Mouse (Mus musculus): ENCODE measurements around the gene Svs1. TPM values are rescaled to one million over a fixed set of nuclear protein-coding genes. Genes with fewer than 3 reads are reported as not detected.

Gene Svs1
- total and polyA plus RNA-seq, 2 experiments from 2014 or later: not detected

DNA sequence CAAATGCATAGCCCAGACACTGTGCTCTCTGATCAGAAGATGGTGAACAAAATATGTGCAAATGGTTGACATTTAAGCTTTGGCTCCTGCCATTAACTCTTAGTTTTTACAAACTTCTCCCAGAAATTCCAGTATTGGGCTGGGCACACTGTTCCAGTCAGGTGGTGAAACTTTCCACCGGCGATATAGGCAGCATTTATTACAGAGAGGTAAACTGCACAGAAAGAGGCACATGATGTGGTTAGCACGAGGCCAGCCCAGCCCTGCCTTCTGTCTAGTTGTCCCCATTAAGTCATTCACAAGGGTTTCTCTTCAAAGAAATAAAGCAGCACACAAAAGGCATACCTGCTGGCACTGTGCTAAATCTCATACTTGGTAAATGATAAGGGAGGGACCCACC is 42.0 kb downstream of the Svs1 start:
- Histone ChIP-seq H3K27ac (ENCODE audit: low read depth) (no peak overlapping the region), H3K36me3 (replicated peaks; ENCODE audit: control insufficient read depth, insufficient read depth, low read length) (no peaks in the 10 kb centered on the region), H3K4me2 (ENCODE audit: low read depth, low read length) (no peak overlapping the region), H3K9me3 (replicated peaks; ENCODE audit: control insufficient read depth, low read length) (no peaks in the 10 kb centered on the region), H3K9ac (replicated peaks; ENCODE audit: low read depth, low read length) (no peak overlapping the region), H3K4me1 (ENCODE audit: control insufficient read depth, insufficient read depth) (no peaks in the 10 kb centered on the region), H3K4me3 (ENCODE audit: low read depth, low read length) (no peak overlapping the region), H3K27me3 (ENCODE audit: control insufficient read depth, insufficient read depth, low read length) (no peaks in the 10 kb centered on the region)
- no peak for DNase-seq (ENCODE audit: low spot score)
- ATAC-seq (ENCODE audit: insufficient read depth, low read depth): no peak
- TF ChIP-seq EP300 (IDR thresholded peaks at IDR 0.05; ENCODE audit: low read depth) (no peak), CTCF (IDR thresholded peaks at IDR 0.05; ENCODE audit: low read depth) (no peak)
- 79% methylated on average over 3 of the region's 3 CpGs for WGBS

DNA sequence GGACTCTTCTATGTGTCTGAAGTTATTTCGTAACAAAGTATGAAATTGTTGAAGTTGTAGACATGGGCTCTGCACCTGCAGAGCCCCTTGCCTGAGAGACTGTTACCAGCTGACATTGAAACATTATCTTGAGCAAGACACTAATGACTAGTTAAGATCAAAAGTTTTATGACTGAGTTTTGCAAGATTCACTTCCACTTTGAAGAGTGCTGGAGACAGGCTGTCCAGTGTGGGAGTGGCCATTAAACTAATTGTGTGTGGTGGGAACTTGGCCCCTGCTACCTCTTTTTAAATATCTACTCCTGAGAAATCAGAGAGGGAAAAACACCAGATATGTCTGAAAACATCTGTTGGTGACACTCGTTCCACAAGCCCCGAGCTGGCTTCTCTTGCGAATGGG is 44.6 kb downstream of the Svs1 start:
- Histone ChIP-seq H3K4me3 (ENCODE audit: low read depth, low read length) (no peak overlapping the region), H3K9me3 (replicated peaks; ENCODE audit: control insufficient read depth, low read length) (no peaks in the 10 kb centered on the region), H3K4me1 (ENCODE audit: control insufficient read depth, insufficient read depth) (no peaks in the 10 kb centered on the region), H3K4me2 (ENCODE audit: low read depth, low read length) (no peak overlapping the region), H3K9ac (replicated peaks; ENCODE audit: low read depth, low read length) (no peak overlapping the region), H3K27me3 (ENCODE audit: control insufficient read depth, insufficient read depth, low read length) (no peaks in the 10 kb centered on the region), H3K36me3 (replicated peaks; ENCODE audit: control insufficient read depth, insufficient read depth, low read length) (no peaks in the 10 kb centered on the region), H3K27ac (ENCODE audit: low read depth) (no peak overlapping the region)
- 72% methylated on average over 4 of the region's 4 CpGs for WGBS
- no peak for ATAC-seq (ENCODE audit: insufficient read depth, low read depth)
- DNase-seq (ENCODE audit: low spot score): no peak
- TF ChIP-seq CTCF (IDR thresholded peaks at IDR 0.05; ENCODE audit: low read depth) (no peak), EP300 (IDR thresholded peaks at IDR 0.05; ENCODE audit: low read depth) (no peak)

DNA sequence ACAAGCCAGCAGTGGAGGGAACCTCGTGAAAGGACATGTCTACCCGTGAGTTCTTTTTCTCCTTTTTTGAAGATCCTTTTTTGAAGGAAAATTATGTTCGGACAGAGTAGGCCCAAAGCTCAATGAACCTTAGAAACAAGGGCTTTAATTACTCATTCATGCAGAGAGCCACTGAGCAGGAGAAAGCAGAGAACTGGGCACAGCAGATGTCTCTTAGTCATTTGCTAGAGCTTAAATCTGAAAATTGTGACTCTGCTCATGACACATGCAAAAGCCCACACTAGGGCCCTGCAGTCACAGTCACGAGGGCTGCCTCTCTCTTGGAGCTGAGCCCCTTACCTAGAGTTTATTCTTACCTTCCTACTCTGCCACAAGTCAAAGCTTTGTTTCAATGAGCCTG is 46.1 kb downstream of the Svs1 start:
- WGBS: 76% methylated on average over 4 of the region's 4 CpGs
- no peaks in the 10 kb centered on the region for H3K4me1 ChIP-seq (ENCODE audit: control insufficient read depth, insufficient read depth)
- no peaks in the 10 kb centered on the region for H3K36me3 ChIP-seq (replicated peaks; ENCODE audit: control insufficient read depth, insufficient read depth, low read length)
- no peak overlapping the region for H3K9ac ChIP-seq (replicated peaks; ENCODE audit: low read depth, low read length)
- H3K4me3 ChIP-seq (ENCODE audit: low read depth, low read length): no peak overlapping the region
- DNase-seq (ENCODE audit: low spot score) (no peak), ATAC-seq (ENCODE audit: insufficient read depth, low read depth) (no peak)
- H3K4me2 ChIP-seq (ENCODE audit: low read depth, low read length): no peak overlapping the region
- TF ChIP-seq EP300 (IDR thresholded peaks at IDR 0.05; ENCODE audit: low read depth) (no peak), CTCF (IDR thresholded peaks at IDR 0.05; ENCODE audit: low read depth) (no peak)
- no peaks in the 10 kb centered on the region for H3K9me3 ChIP-seq (replicated peaks; ENCODE audit: control insufficient read depth, low read length)
- H3K27me3 ChIP-seq (ENCODE audit: control insufficient read depth, insufficient read depth, low read length): 0 out of 2 replicates have a peak, but pooled peaks cover 5% of the 10 kb centered on the region
- no peak overlapping the region for H3K27ac ChIP-seq (ENCODE audit: low read depth)

DNA sequence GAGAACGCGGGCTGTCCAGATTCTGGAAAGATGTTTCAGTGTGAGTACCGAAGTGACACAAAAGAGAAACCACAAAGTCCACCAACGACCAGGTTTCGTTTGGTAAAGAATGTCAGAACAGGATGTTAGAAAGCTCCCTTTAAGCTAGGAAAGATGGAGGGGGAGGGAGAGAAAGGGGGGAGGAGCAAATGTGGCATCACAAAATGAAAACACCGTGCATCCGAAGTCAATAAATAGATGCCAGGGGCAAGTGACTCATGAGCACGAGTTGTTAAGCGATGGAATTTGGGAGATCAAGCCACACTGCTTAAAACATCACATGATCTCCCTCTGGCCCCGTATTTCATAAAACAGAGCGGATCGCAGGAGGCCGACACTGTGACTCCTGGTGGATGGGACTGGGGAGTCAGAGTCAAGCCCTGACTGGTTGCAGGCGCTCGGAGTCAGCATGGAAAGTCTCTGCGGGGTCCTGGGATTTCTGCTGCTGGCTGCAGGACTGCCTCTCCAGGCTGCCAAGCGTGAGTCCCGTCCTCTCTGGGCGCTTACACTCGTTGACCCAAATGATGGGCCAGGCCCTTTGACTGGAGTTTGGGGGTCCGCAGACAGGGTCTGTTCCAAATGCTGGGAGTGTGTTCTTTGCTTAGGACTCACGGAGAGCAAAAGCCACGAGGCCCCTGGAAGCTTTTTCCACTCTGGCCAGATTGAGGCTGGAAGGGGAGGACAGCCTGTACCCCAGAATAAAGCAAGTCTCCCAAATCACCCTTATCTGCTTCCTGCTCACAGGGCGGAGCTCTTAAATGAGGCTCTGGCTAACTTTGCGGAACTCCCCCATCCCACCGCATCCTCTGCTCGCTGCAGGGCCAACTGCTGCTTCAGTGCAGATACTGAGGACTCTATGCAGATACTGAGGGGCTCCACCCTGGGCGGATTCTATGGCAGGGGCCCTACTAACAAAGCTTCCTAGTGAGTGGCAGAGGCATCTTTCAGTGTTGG is 49.9 kb downstream of the Svs1 start, which contains the start of gene Gpnmb:
Gene Gpnmb (plus strand): TSS at position 272 of the 993 bp plus-strand sequence.
- Histone ChIP-seq H3K4me2 (ENCODE audit: low read depth, low read length) (peak within 1 kb of the TSS; percentile 54), H3K4me1 (ENCODE audit: control insufficient read depth, insufficient read depth) (peaks cover 6% of the 10 kb centered on the region; the same call in 1 of the 2 replicates), H3K4me3 (ENCODE audit: low read depth, low read length) (peak within 1 kb of the TSS; percentile 26), H3K27me3 (ENCODE audit: control insufficient read depth, insufficient read depth, low read length) (0 out of 2 replicates have a peak, but pooled peaks cover 5% of the 10 kb centered on the region), H3K36me3 (replicated peaks; ENCODE audit: control insufficient read depth, insufficient read depth, low read length) (no peaks in the 10 kb centered on the region), H3K9ac (replicated peaks; ENCODE audit: low read depth, low read length) (no peak within 1 kb of the TSS), H3K27ac (ENCODE audit: low read depth) (no peak within 1 kb of the TSS), H3K9me3 (replicated peaks; ENCODE audit: control insufficient read depth, low read length) (no peaks in the 10 kb centered on the region)
- no peak for TF ChIP-seq EP300 (IDR thresholded peaks at IDR 0.05; ENCODE audit: low read depth)
- no peak for TF ChIP-seq CTCF (IDR thresholded peaks at IDR 0.05; ENCODE audit: low read depth)
- DNase-seq (ENCODE audit: low spot score) (no peak), ATAC-seq (ENCODE audit: insufficient read depth, low read depth) (peak; percentile 44; the same call in 1 of the 2 replicates)
- 22% methylated on average over 28 of the region's 28 CpGs for WGBS

DNA sequence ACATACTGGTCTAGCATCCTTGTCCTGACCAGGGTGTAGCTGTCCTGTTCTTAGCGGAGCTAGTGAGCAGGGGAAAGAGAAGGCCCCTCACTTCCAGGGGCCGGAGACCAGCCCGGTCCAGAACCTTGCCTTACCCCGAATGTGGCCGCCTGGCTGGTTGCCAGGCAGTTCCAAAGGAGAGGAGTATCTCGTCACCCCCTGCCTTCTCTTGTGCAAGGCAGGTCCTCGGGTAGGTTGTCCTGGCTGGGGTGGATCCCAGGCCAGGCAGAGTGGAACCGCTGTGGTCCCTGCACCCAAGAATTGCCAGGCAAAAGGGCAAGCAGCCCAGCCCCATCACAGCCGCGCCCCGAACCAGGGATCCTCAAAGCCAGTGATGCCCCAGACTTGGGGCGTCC is 50.6 kb downstream of the Svs1 start:
- TF ChIP-seq CTCF (IDR thresholded peaks at IDR 0.05; ENCODE audit: low read depth): no peak
- TF ChIP-seq EP300 (IDR thresholded peaks at IDR 0.05; ENCODE audit: low read depth): no peak
- Histone ChIP-seq H3K4me1 (ENCODE audit: control insufficient read depth, insufficient read depth) (peaks cover 6% of the 10 kb centered on the region; the same call in 1 of the 2 replicates), H3K4me2 (ENCODE audit: low read depth, low read length) (no peak overlapping the region), H3K27ac (ENCODE audit: low read depth) (no peak overlapping the region), H3K9me3 (replicated peaks; ENCODE audit: control insufficient read depth, low read length) (no peaks in the 10 kb centered on the region), H3K27me3 (ENCODE audit: control insufficient read depth, insufficient read depth, low read length) (0 out of 2 replicates have a peak, but pooled peaks cover 5% of the 10 kb centered on the region), H3K36me3 (replicated peaks; ENCODE audit: control insufficient read depth, insufficient read depth, low read length) (no peaks in the 10 kb centered on the region), H3K4me3 (ENCODE audit: low read depth, low read length) (no peak overlapping the region), H3K9ac (replicated peaks; ENCODE audit: low read depth, low read length) (no peak overlapping the region)
- DNase-seq (ENCODE audit: low spot score) (no peak), ATAC-seq (ENCODE audit: insufficient read depth, low read depth) (no peak)
- 51% methylated on average over 12 of the region's 12 CpGs for WGBS

All from heart, postnatal 0 days (tissue).